Mouse (Mus musculus): ENCODE results near the gene Pdpr. TPM values are rescaled to one million over a fixed set of nuclear protein-coding genes. Genes with fewer than 3 reads are reported as not detected.
"Not testable (repeated sequence)": the region's sequence is repeated elsewhere in the genome, so short reads cannot be mapped to it uniquely, and the experiment has no call there.

The Pdpr gene
- total RNA-seq, 2 experiments from 2014 or later, result 75.0 to 78.5 TPM

GRCm38 (mm10) chr8:111081580-111082258 lies 12.7 kb upstream of the Pdpr start:
- DNase-seq, result no peak
- intact Hi-C loops (cut with DNase I), result no loop called here

- intact Hi-C loops (cut with DNase I); DNase-seq: not testable (repeated sequence)
These were observed 10.5 kb upstream of the Pdpr start for GRCm38 (mm10) chr8:111083936-111084335.

DNA sequence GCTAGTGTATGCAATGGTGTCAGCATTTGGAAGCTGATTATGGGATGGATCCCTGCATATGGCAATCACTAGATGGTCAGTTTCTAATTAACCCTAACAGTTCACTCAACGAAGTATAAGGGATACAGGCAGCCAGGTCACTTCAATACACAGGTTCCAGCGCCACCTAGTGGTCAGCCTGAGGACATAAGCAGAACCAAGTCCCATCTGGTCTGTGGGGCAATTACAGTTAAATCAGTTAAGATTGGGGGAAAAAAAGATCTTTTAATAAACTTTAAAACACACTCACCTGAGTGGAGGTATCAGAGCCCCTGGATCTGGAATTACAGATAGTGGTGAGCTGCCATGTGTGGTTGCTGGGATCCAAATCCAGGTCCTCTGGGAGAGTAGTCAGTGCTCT lies 4.3 kb upstream of the Pdpr start:
- intact Hi-C loops (cut with DNase I), result loop anchor here (2.0 to 5.0 kb wide), 3 partner anchors 33 to 343 kb away; partner anchors contain the start of gene Exosc6
- peak; percentile 72 to 88 for DNase-seq

DNA sequence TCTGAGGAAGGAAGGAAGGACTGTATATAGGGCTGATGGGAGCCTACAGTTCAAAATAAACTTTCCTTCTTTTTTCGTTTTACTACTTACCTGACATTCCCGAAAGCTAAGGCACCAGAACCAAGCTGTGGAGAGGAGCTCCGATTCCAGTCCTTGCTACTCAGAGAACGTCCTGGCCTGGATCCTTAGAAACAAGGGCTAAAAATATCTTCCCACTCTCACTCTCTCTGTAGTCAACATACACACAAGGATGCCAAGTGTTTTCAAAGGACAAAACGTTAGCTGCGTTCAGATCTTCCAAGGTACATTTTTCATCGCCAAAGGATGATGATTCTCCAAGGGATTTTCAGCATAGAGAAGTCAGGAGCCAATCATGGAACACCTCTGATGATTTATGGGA lies 2.7 kb upstream of the Pdpr start:
- intact Hi-C loops (cut with DNase I), result loop anchor here (2.0 to 5.0 kb wide), 3 partner anchors 35 to 344 kb away; partner anchors contain the start of gene Exosc6
- peak; percentile 18 to 36 for DNase-seq

GRCm38 (mm10) chr8:111092326-111092725 lies 2.1 kb upstream of the Pdpr start, which contains the start of gene Clec18a:
Gene Clec18a, minus strand, starts transcription at chr8:111092426.
- intact Hi-C loops (cut with DNase I), result loop anchor here (5.0 kb wide), 2 partner anchors 235 to 345 kb away; no protein-coding TSS in a partner anchor
- DNase-seq, result not testable (repeated sequence)

- not testable (repeated sequence) for DNase-seq
- intact Hi-C loops (cut with DNase I), result loop anchor here (5.0 kb wide), 2 partner anchors 238 to 348 kb away; no protein-coding TSS in a partner anchor
These were observed 381 bp downstream of the Pdpr start for GRCm38 (mm10) chr8:111094719-111095302.

GRCm38 (mm10) chr8:111114891-111115290 lies 20.5 kb downstream of the Pdpr start:
- DNase-seq, result no peak
- intact Hi-C loops (cut with DNase I), result no loop called here

- DNase-seq, result no peak
- intact Hi-C loops (cut with DNase I), result no loop called here
These were observed 25.1 kb downstream of the Pdpr start for GRCm38 (mm10) chr8:111119481-111119880.

GRCm38 (mm10) chr8:111130756-111131155 lies 36.3 kb downstream of the Pdpr start:
- no peak for DNase-seq
- intact Hi-C loops (cut with DNase I), result no loop called here

DNA sequence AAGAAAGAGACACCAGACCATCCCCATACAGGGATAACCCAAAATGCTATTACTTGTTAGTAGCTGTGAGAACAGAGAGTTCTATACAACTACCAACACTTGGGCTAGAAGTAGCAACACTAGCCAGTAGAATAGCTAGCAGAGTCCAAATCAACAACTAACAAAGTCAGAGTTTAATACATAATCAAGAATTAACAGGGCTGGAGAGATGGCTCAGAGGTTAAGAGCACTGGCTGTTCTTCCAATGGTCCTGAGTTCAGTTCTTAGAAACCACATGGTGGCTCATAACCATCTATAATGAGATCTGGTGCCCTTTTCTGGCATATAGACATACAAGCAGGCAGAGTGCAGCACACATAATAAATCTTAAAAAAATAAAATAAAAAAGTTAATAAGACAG lies 48.1 kb downstream of the Pdpr start:
- DNase-seq, result no peak
- intact Hi-C loops (cut with DNase I), result loop anchor here (1.0 kb wide), 1 partner anchor 46 kb away; no protein-coding TSS in a partner anchor

- peak in 1 of 2 experiments; percentile 41 for DNase-seq
- intact Hi-C loops (cut with DNase I), result loop anchor here (5.0 kb wide), 1 partner anchor 112 kb away; the partner anchor contains the start of gene Glg1
These were observed 50.5 kb downstream of the Pdpr start for GRCm38 (mm10) chr8:111144901-111145459.

- DNase-seq, result peak; percentile 96
- intact Hi-C loops (cut with DNase I), result loop anchor here (5.0 kb wide), 1 partner anchor 112 kb away; the partner anchor contains the start of gene Glg1
These were observed 51.1 kb downstream of the Pdpr start for GRCm38 (mm10) chr8:111145460-111146012.

DNA sequence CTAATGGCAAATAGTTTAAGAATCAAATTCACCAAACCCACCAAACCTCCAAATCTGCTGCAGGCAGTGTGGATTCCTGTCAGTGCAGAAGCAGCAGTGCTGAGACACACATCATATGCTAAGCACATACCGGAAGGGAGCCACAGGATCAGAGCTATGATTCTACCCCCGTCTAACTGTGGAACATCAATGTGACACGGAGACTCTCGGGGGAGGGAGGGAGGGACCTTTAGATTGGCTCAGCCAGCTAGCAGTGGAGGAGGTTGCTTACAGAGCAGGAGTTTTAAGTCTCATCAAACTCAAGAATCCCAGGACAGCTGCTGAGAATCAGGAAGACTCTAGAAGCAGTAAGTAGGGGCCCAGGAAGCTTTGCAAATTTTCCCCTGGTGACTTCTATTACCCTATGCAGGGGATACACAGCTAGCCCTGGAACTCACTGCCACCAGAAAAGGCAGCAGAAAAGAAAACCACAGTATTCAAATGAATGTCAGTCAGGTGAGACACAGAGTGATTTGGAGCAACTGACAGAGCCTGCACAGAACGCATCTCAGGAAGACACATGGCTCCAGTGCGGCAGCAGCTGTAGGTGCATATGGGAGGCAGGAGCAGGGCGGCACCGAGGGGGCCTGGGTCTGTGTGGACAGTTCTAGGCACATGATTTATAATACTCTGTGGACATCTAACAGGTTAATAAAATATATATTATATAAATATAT lies 61.4 kb downstream of the Pdpr start:
- DNase-seq, result no peak
- intact Hi-C loops (cut with DNase I), result no loop called here

GRCm38 (mm10) chr8:111157617-111158016 lies 63.2 kb downstream of the Pdpr start:
- intact Hi-C loops (cut with DNase I), result no loop called here

GRCm38 (mm10) chr8:111171661-111172060 lies 77.2 kb downstream of the Pdpr start:
- intact Hi-C loops (cut with DNase I), result no loop called here
- DNase-seq, result no peak

More at GRCm38 (mm10) chr8:111157617-111158016, 63.2 kb downstream of the Pdpr start:
- peak; percentile 44 to 73 for DNase-seq

DNA sequence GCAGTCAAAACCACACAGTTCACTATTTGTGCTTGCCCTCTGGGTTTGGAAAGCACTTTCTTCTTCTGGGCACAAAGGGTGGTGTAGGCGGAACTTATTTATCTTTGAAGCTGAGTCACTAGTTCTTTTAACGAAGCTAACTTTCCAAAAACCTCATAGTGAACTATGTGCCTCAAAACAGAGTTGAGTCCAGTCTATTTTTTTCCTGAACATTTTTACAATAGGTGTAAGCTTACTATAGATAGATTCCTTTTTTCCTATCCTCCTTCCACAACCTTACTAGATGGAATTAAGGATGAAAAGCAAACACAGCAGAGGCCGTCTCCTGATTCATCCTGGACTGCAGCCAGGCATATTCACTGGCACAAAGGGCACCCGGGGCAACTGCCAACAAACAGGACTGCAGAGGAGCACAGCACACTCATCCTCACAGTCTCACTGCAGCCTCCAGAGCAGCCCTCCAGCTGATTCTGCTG lies 91.1 kb downstream of the Pdpr start:
- DNase-seq, result peak; percentile 81 to 83
- intact Hi-C loops (cut with DNase I), result loop anchor here (2.0 kb wide), 1 partner anchor 73 kb away; the partner anchor contains the start of gene Glg1
